Mouse (Mus musculus) liver, embryonic 15.5 days (tissue): ENCODE measurements at regions not wholly inside any gene's neighbourhood (a gene's known extent, or its start where the extent isn't known, plus 50 kb on each side); places are given as distances from the start of the nearest gene placed in this dataset.

Experiments
- ATAC-seq: fragments of 200-750 bp; cut with Nextera tagmentation; 2 replicates; pipeline ENCODE4 v1.8.0; 2017; ENCODE audit warnings: moderate number of reproducible peaks, mild to moderate bottlenecking, moderate library complexity; ENCODE audit not compliant: insufficient read depth
- H3K27ac ChIP-seq: fragments of 300-500 bp; sonication (generic); replicated peaks from 2 replicates; pipeline ENCODE4 v1.5.1; 2015; ENCODE audit warnings: mild to moderate bottlenecking, inconsistent platforms
- H3K27me3 ChIP-seq: fragments of 300-500 bp; sonication (generic); 2 replicates; pipeline ENCODE4 v1.6.1; 2015; ENCODE audit warnings: mild to moderate bottlenecking, inconsistent platforms
- H3K36me3 ChIP-seq: fragments of 300-500 bp; sonication (generic); replicated peaks from 2 replicates; pipeline ENCODE4 v1.6.1; 2015; ENCODE audit warnings: moderate library complexity, mild to moderate bottlenecking, inconsistent platforms
- H3K4me1 ChIP-seq: fragments of 300-500 bp; sonication (generic); replicated peaks from 2 replicates; pipeline ENCODE4 v1.6.1; 2015; ENCODE audit warnings: inconsistent platforms
- H3K4me2 ChIP-seq: fragments of 300-500 bp; sonication (generic); 2 replicates; pipeline ENCODE4 v1.6.1; 2015; ENCODE audit warnings: moderate library complexity, mild to moderate bottlenecking, inconsistent platforms
- H3K4me3 ChIP-seq: fragments of 300-500 bp; sonication (generic); replicated peaks from 2 replicates; pipeline ENCODE4 v1.5.1; 2015; ENCODE audit warnings: mild to moderate bottlenecking, inconsistent platforms
- H3K9ac ChIP-seq: fragments of 300-500 bp; sonication (generic); 2 replicates; pipeline ENCODE4 v1.6.1; 2015; ENCODE audit warnings: moderate library complexity, mild to moderate bottlenecking, inconsistent platforms
- H3K9me3 ChIP-seq: fragments of 300-500 bp; sonication (generic); replicated peaks from 2 replicates; pipeline ENCODE4 v1.6.1; 2016; ENCODE audit warnings: inconsistent platforms
- WGBS: fragments of 180-500 bp; shearing (Covaris S2); methylation state at CpG from one replicate; pipeline ENCODE4 v1.1.7; 2015; ENCODE audit warnings: mixed read lengths; ENCODE audit not compliant: insufficient replicate concordance; 5-methylcytosine and 5-hydroxymethylcytosine counted together

- Histone ChIP-seq H3K4me2 (no peak overlapping the region), H3K36me3 (no peaks in the 10 kb centered on the region), H3K27ac (no peak overlapping the region), H3K27me3 (no peaks in the 10 kb centered on the region), H3K9me3 (no peaks in the 10 kb centered on the region), H3K4me3 (no peak overlapping the region), H3K4me1 (peaks cover 8% of the 10 kb centered on the region; the same call in 1 of the 2 replicates), H3K9ac (no peak overlapping the region)
- ATAC-seq = no peak
- 59% methylated on average over 8 of the region's 8 CpGs for WGBS
Observed at GRCm38 (mm10) chr15:97577196-97577595, 128.4 kb downstream of the Rpap3 start.

GRCm38 (mm10) chr15:97572639-97573038, 133.0 kb downstream of the Rpap3 start:
- no peak for ATAC-seq
- H3K4me3 ChIP-seq = no peak overlapping the region
- H3K9me3 ChIP-seq = no peaks in the 10 kb centered on the region
- H3K27ac ChIP-seq = no peak overlapping the region
- no peak overlapping the region for H3K9ac ChIP-seq
- 64% methylated on average over 8 of the region's 8 CpGs for WGBS
- no peaks in the 10 kb centered on the region for H3K36me3 ChIP-seq
- H3K27me3 ChIP-seq = no peaks in the 10 kb centered on the region
- no peak overlapping the region for H3K4me2 ChIP-seq
- H3K4me1 ChIP-seq = no peaks in the 10 kb centered on the region

GRCm38 (mm10) chr15:97571885-97572284, 133.7 kb downstream of the Rpap3 start:
- no peak for ATAC-seq
- Histone ChIP-seq H3K27ac (no peak overlapping the region), H3K9me3 (no peaks in the 10 kb centered on the region), H3K4me2 (no peak overlapping the region), H3K9ac (no peak overlapping the region), H3K4me3 (no peak overlapping the region), H3K4me1 (no peaks in the 10 kb centered on the region), H3K36me3 (no peaks in the 10 kb centered on the region), H3K27me3 (no peaks in the 10 kb centered on the region)

GRCm38 (mm10) chr15:97560096-97560495, 145.5 kb downstream of the Rpap3 start:
- H3K9ac ChIP-seq = no peak overlapping the region
- H3K27me3 ChIP-seq = no peaks in the 10 kb centered on the region
- 84% methylated on average over 3 of the region's 3 CpGs for WGBS
- H3K4me3 ChIP-seq = no peak overlapping the region
- no peak overlapping the region for H3K27ac ChIP-seq
- peaks cover 9% of the 10 kb centered on the region; the same call in 1 of the 2 replicates for H3K9me3 ChIP-seq
- ATAC-seq = no peak
- H3K4me1 ChIP-seq = no peaks in the 10 kb centered on the region
- no peaks in the 10 kb centered on the region for H3K36me3 ChIP-seq
- no peak overlapping the region for H3K4me2 ChIP-seq

GRCm38 (mm10) chr15:97558725-97559124, 146.9 kb downstream of the Rpap3 start:
- Histone ChIP-seq H3K4me3 (no peak overlapping the region), H3K4me1 (no peaks in the 10 kb centered on the region), H3K9me3 (peaks cover 9% of the 10 kb centered on the region; the same call in 1 of the 2 replicates), H3K27ac (no peak overlapping the region), H3K9ac (no peak overlapping the region), H3K27me3 (no peaks in the 10 kb centered on the region), H3K4me2 (no peak overlapping the region), H3K36me3 (no peaks in the 10 kb centered on the region)
- WGBS = 68% methylated on average over 7 of the region's 7 CpGs
- ATAC-seq = no peak

GRCm38 (mm10) chr15:97548354-97548753, 157.3 kb downstream of the Rpap3 start:
- Histone ChIP-seq H3K9ac (no peak overlapping the region), H3K36me3 (no peaks in the 10 kb centered on the region), H3K4me1 (no peaks in the 10 kb centered on the region), H3K4me2 (no peak overlapping the region), H3K27me3 (no peaks in the 10 kb centered on the region), H3K9me3 (no peaks in the 10 kb centered on the region), H3K4me3 (no peak overlapping the region), H3K27ac (no peak overlapping the region)
- WGBS = 75% methylated on average over 4 of the region's 4 CpGs
- no peak for ATAC-seq

- no peaks in the 10 kb centered on the region for H3K36me3 ChIP-seq
- no peak overlapping the region for H3K4me3 ChIP-seq
- no peak overlapping the region for H3K27ac ChIP-seq
- no peaks in the 10 kb centered on the region for H3K9me3 ChIP-seq
- 77% methylated on average over 11 of the region's 11 CpGs for WGBS
- no peaks in the 10 kb centered on the region for H3K27me3 ChIP-seq
- ATAC-seq = no peak
- no peak overlapping the region for H3K9ac ChIP-seq
- no peaks in the 10 kb centered on the region for H3K4me1 ChIP-seq
- H3K4me2 ChIP-seq = no peak overlapping the region
Observed at GRCm38 (mm10) chr15:97545034-97545433, 160.6 kb downstream of the Rpap3 start.

GRCm38 (mm10) chr15:97541646-97542045, 164.0 kb downstream of the Rpap3 start:
- Histone ChIP-seq H3K4me1 (no peaks in the 10 kb centered on the region), H3K27ac (no peak overlapping the region), H3K36me3 (no peaks in the 10 kb centered on the region), H3K9ac (no peak overlapping the region), H3K4me3 (no peak overlapping the region), H3K9me3 (no peaks in the 10 kb centered on the region), H3K4me2 (no peak overlapping the region), H3K27me3 (no peaks in the 10 kb centered on the region)
- ATAC-seq = no peak
- 70% methylated on average over 9 of the region's 9 CpGs for WGBS

- 76% methylated on average over 12 of the region's 12 CpGs for WGBS
- Histone ChIP-seq H3K4me1 (no peaks in the 10 kb centered on the region), H3K27ac (no peak overlapping the region), H3K9ac (no peak overlapping the region), H3K9me3 (no peaks in the 10 kb centered on the region), H3K4me2 (no peak overlapping the region), H3K27me3 (no peaks in the 10 kb centered on the region), H3K4me3 (no peak overlapping the region), H3K36me3 (no peaks in the 10 kb centered on the region)
- no peak for ATAC-seq
Observed at GRCm38 (mm10) chr15:97536145-97536544, 169.5 kb downstream of the Rpap3 start.

- H3K4me3 ChIP-seq = no peak overlapping the region
- H3K36me3 ChIP-seq = no peaks in the 10 kb centered on the region
- H3K4me1 ChIP-seq = no peaks in the 10 kb centered on the region
- no peak for ATAC-seq
- H3K9me3 ChIP-seq = no peaks in the 10 kb centered on the region
- no peaks in the 10 kb centered on the region for H3K27me3 ChIP-seq
- 58% methylated on average over 5 of the region's 5 CpGs for WGBS
- no peak overlapping the region for H3K9ac ChIP-seq
- no peak overlapping the region for H3K4me2 ChIP-seq
- H3K27ac ChIP-seq = no peak overlapping the region
Observed at GRCm38 (mm10) chr15:97534878-97535277, 170.7 kb downstream of the Rpap3 start.

- ATAC-seq = no peak
- Histone ChIP-seq H3K9me3 (no peaks in the 10 kb centered on the region), H3K4me1 (no peaks in the 10 kb centered on the region), H3K36me3 (no peaks in the 10 kb centered on the region), H3K27me3 (no peaks in the 10 kb centered on the region), H3K27ac (no peak overlapping the region), H3K4me3 (no peak overlapping the region), H3K4me2 (no peak overlapping the region), H3K9ac (no peak overlapping the region)
- 61% methylated on average over 12 of the region's 12 CpGs for WGBS
Observed at GRCm38 (mm10) chr15:97533553-97534291, 171.9 kb downstream of the Rpap3 start.

- Histone ChIP-seq H3K4me2 (no peak overlapping the region), H3K4me3 (no peak overlapping the region), H3K4me1 (no peaks in the 10 kb centered on the region), H3K9me3 (no peaks in the 10 kb centered on the region), H3K27me3 (no peaks in the 10 kb centered on the region), H3K27ac (no peak overlapping the region), H3K36me3 (no peaks in the 10 kb centered on the region), H3K9ac (no peak overlapping the region)
- ATAC-seq = no peak
- 44% methylated on average over 10 of the region's 10 CpGs for WGBS
Observed at GRCm38 (mm10) chr15:97532346-97532910, 173.2 kb downstream of the Rpap3 start.
